Mouse (Mus musculus): ENCODE measurements around the gene Neurog1.

GRCm38 (mm10) chr13:56221995-56222848 lies 29.7 kb downstream of the Neurog1 start:
- TF ChIP-seq CTCF (IDR thresholded peaks at IDR 0.05; ENCODE audit: borderline replicate concordance, extremely low read depth, insufficient read depth, insufficient read length) (no peak), POLR2A (IDR thresholded peaks at IDR 0.05; ENCODE audit: borderline replicate concordance, extremely low read depth, insufficient read depth, insufficient read length, poor library complexity, severe bottlenecking) (no peak)

Data from brain, embryonic 14.5 days (tissue).